Mouse (Mus musculus): Measurements from ENCODE around the gene Tcea2. TPM values are rescaled to one million over a fixed set of nuclear protein-coding genes. Genes with fewer than 3 reads are reported as not detected.

Tcea2 gene
- polyA plus RNA-seq, 1 experiment from 2014 or later: 30.4 TPM

DNA sequence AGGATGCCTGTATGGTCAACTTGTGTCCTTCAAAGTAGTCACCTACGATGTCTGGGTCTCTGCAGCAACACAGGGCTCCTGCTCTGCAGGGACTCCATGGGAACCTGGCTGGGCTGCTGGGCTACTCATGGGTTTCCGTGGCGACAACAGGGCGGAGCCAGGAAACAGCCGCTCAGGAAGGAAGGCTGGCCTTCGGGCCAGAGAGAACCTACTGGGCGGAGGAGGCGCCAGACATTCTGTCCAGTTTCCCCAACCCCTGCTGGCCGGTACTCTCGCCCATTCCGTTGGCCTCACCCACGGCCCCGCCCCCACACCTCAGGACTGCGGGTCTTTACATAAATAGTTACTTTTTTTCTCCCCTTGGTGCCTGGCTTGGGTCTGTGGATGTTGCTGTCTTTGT, 4.7 kb upstream of the Tcea2 start:
- Histone ChIP-seq H3K4me1 (peaks cover 43% of the 10 kb centered on the region), H3K27ac (peak overlapping the region; percentile 13; the same call in 1 of the 2 replicates), H3K4me3 (no peak overlapping the region), H3K4me2 (peak overlapping the region; percentile 43), H3K9ac (0 out of 2 replicates have a peak overlapping the region, but pooled peaks have one; percentile 44), H3K36me3 (no peaks in the 10 kb centered on the region), H3K27me3 (peaks cover 33% of the 10 kb centered on the region), H3K9me3 (no peaks in the 10 kb centered on the region)
- ATAC-seq (ENCODE audit: insufficient number of reproducible peaks, insufficient read depth, low FRiP score, low TSS enrichment, low read depth): no peak
- WGBS: 7% methylated on average over 14 of the region's 14 CpGs

GRCm38 (mm10) chr2:181676424-181676823, 3.7 kb upstream of the Tcea2 start:
- H3K9ac ChIP-seq: no peak overlapping the region
- no peaks in the 10 kb centered on the region for H3K36me3 ChIP-seq
- no peak overlapping the region for H3K4me2 ChIP-seq
- H3K4me3 ChIP-seq: no peak overlapping the region
- no peak overlapping the region; the same call in 1 of the 2 replicates for H3K27ac ChIP-seq
- H3K9me3 ChIP-seq: no peaks in the 10 kb centered on the region
- peaks cover 23% of the 10 kb centered on the region for H3K27me3 ChIP-seq
- H3K4me1 ChIP-seq: peaks cover 42% of the 10 kb centered on the region
- no peak for ATAC-seq (ENCODE audit: insufficient number of reproducible peaks, insufficient read depth, low FRiP score, low TSS enrichment, low read depth)
- WGBS: 46% methylated on average over 2 of the region's 2 CpGs

DNA sequence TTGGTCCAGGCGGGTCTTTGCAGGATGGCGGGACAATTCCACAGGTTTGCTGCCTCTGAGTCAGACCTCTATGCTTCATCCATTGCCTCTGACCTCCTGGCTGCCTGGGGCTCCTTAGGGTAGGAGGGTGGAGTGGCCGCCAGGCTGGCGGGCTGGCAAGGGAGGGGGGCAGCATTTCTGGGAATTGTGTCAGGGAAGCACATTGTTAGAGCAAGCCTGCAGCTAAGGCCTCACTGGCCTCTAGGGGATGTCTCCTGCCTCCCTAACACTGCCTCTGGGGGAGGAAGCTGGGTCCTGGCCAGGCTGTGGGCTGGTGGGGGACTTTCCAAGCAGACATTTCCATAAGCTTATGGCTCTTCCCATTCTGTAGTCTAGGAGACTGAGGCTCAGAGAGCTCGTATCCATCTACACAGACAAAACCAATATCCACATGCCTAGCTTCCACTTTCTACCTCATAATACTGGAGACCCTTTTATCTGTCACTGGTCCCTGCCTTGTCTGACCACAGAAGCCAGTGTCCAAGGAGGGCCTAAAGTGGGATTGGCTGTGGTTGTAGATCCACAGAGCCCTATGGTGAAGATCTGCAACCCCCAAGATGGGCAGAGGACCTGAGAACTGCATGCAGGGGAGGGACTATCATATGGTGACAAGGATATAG, 2.9 kb upstream of the Tcea2 start:
- Histone ChIP-seq H3K4me1 (peaks cover 39% of the 10 kb centered on the region), H3K4me2 (no peak overlapping the region), H3K27me3 (peaks cover 15% of the 10 kb centered on the region), H3K27ac (peak overlapping the region; percentile 44; the same call in 1 of the 2 replicates), H3K36me3 (no peaks in the 10 kb centered on the region), H3K4me3 (no peak overlapping the region), H3K9me3 (no peaks in the 10 kb centered on the region), H3K9ac (0 out of 2 replicates have a peak overlapping the region, but pooled peaks have one; percentile 21)
- WGBS: 49% methylated on average over 5 of the region's 5 CpGs
- no peak for ATAC-seq (ENCODE audit: insufficient number of reproducible peaks, insufficient read depth, low FRiP score, low TSS enrichment, low read depth)

- H3K27me3 ChIP-seq: peaks cover 10% of the 10 kb centered on the region
- H3K9ac ChIP-seq: no peak overlapping the region
- no peak overlapping the region for H3K4me2 ChIP-seq
- ATAC-seq (ENCODE audit: insufficient number of reproducible peaks, insufficient read depth, low FRiP score, low TSS enrichment, low read depth): no peak
- H3K9me3 ChIP-seq: no peaks in the 10 kb centered on the region
- peak overlapping the region; percentile 44; the same call in 1 of the 2 replicates for H3K27ac ChIP-seq
- H3K4me3 ChIP-seq: no peak overlapping the region
- WGBS: 50% methylated on average over 3 of the region's 3 CpGs
- H3K36me3 ChIP-seq: no peaks in the 10 kb centered on the region
- H3K4me1 ChIP-seq: peaks cover 39% of the 10 kb centered on the region
Measured at GRCm38 (mm10) chr2:181677755-181678098, 2.4 kb upstream of the Tcea2 start.

DNA sequence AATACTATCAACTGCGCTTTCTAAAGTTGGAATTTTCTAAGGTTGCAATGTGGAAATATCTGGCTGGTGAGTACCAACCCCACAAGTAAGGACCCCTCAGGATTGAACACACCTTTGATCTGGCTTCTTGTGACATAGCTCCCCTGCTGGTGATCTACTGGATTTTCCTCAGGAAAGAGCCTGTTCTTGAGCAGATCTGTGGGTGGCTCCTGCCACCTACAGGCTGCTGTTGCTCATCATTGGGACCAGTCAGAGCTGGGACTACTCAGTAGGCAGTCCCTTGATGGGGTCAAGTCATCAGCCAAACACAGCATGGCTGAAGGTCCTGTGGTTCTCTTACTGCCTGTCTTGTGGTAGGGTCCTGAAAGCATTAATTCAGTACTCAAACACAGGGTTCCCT, 1.3 kb upstream of the Tcea2 start:
- H3K9ac ChIP-seq: no peak overlapping the region
- no peaks in the 10 kb centered on the region for H3K9me3 ChIP-seq
- H3K4me3 ChIP-seq: no peak overlapping the region
- WGBS: 39% methylated on average over 1 of the region's 1 CpGs
- no peak overlapping the region for H3K27ac ChIP-seq
- peak; percentile 65 for ATAC-seq (ENCODE audit: insufficient number of reproducible peaks, insufficient read depth, low FRiP score, low TSS enrichment, low read depth)
- no peaks in the 10 kb centered on the region for H3K27me3 ChIP-seq
- H3K4me1 ChIP-seq: peaks cover 33% of the 10 kb centered on the region
- H3K36me3 ChIP-seq: no peaks in the 10 kb centered on the region
- no peak overlapping the region for H3K4me2 ChIP-seq

DNA sequence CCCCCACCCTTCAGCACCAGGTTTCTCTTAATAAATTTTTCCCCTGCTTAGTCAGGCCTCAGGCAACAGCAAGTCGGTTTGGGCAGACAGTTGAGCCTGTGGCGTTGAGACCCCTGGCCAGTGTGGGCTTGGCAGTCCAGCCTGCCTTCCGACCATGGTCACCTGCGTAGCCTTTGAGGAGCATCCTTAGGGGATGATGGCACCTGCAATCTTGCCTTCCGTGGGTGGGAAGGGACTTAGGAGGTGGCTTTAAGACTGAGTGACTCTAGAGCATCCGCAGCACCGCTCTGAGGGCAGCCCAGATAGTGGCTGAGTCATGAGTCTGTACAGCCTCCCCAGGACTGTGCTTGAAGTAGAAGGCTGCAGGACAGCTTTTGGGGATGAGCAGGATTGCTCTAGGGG, 607 bp downstream of the Tcea2 start:
- WGBS: 14% methylated on average over 7 of the region's 7 CpGs
- H3K27ac ChIP-seq: no peak overlapping the region; the same call in 1 of the 2 replicates
- no peak for ATAC-seq (ENCODE audit: insufficient number of reproducible peaks, insufficient read depth, low FRiP score, low TSS enrichment, low read depth)

DNA sequence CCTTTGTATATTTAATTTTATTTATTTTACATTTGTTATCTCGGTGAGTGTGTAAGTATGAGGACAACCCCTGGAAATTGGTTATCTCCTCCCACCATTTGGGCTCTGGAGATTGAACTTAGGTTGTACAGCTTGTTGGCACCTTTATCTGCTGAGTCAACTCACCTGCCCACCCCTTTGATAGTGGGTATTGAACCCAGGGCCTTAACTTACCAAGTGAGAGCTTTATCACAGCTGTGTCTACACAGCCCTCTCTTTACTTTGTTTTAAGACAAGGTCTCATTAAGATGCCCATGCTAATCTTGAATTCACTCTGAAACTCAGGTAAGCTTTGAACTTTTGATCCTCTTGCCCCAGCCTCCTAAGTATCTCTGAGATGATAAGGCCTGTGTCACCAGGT, 1.9 kb downstream of the Tcea2 start:
- Histone ChIP-seq H3K9me3 (no peaks in the 10 kb centered on the region), H3K27me3 (no peaks in the 10 kb centered on the region), H3K9ac (no peak overlapping the region), H3K4me1 (peaks cover 18% of the 10 kb centered on the region), H3K4me2 (no peak overlapping the region), H3K4me3 (no peak overlapping the region), H3K36me3 (peaks cover 23% of the 10 kb centered on the region), H3K27ac (no peak overlapping the region)
- no peak for ATAC-seq (ENCODE audit: insufficient number of reproducible peaks, insufficient read depth, low FRiP score, low TSS enrichment, low read depth)
- WGBS: 73% methylated on average over 1 of the region's 1 CpGs

More for the DNA sequence above, 607 bp downstream of the Tcea2 start:
- H3K9me3 ChIP-seq: no peaks in the 10 kb centered on the region
- peaks cover 20% of the 10 kb centered on the region for H3K4me1 ChIP-seq
- peaks cover 11% of the 10 kb centered on the region for H3K36me3 ChIP-seq
- peak overlapping the region; percentile 89 for H3K4me2 ChIP-seq
- peak overlapping the region; percentile 66 for H3K4me3 ChIP-seq
- H3K9ac ChIP-seq: peak overlapping the region; percentile 90
- H3K27me3 ChIP-seq: no peaks in the 10 kb centered on the region

DNA sequence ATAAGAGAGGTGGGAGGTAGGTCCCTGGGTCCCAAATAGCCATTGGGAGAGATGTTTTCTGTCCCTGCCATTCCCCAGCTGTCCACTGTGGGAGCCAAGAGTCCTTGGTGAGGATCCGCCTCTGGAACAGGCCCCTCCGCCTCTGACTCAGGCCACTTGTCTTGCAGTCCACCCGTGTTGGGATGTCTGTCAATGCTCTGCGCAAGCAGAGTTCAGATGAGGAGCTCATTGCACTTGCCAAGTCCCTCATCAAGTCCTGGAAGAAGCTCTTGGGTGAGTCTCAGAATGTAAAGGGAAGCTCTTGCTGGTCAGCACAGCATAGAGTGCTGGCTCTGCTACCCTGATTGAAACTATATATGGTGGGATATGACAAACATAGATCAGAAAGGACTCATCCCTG, 3.3 kb downstream of the Tcea2 start:
- no peaks in the 10 kb centered on the region for H3K27me3 ChIP-seq
- ATAC-seq (ENCODE audit: insufficient number of reproducible peaks, insufficient read depth, low FRiP score, low TSS enrichment, low read depth): no peak
- WGBS: 72% methylated on average over 4 of the region's 4 CpGs
- H3K9ac ChIP-seq: 0 out of 2 replicates have a peak overlapping the region, but pooled peaks have one; percentile 11
- peaks cover 38% of the 10 kb centered on the region for H3K36me3 ChIP-seq
- peaks cover 16% of the 10 kb centered on the region for H3K4me1 ChIP-seq
- H3K9me3 ChIP-seq: no peaks in the 10 kb centered on the region
- no peak overlapping the region for H3K4me3 ChIP-seq
- no peak overlapping the region for H3K4me2 ChIP-seq
- no peak overlapping the region for H3K27ac ChIP-seq

DNA sequence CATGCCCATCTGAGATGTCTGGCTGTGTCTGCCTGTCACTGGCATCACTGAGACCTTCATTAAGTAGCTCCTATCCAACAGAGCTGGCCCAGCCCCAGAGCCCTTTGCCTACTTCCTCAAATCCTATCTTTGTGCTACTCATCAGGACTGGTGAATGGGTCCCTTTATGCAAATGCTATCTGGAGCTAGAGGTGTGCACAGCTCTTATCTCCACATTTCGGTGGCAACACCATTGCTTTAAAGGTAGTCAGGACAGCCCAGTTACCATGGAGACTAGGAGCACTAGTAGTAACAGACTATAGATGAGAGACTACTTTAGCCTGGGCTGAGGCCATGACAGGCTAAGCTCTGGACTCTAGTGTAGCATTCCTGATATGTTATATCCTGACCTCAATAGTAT, 4.6 kb downstream of the Tcea2 start:
- Histone ChIP-seq H3K27me3 (no peaks in the 10 kb centered on the region), H3K4me2 (no peak overlapping the region), H3K36me3 (peaks cover 49% of the 10 kb centered on the region), H3K9me3 (no peaks in the 10 kb centered on the region), H3K4me1 (peaks cover 11% of the 10 kb centered on the region), H3K4me3 (no peak overlapping the region), H3K27ac (no peak overlapping the region), H3K9ac (no peak overlapping the region)
- ATAC-seq (ENCODE audit: insufficient number of reproducible peaks, insufficient read depth, low FRiP score, low TSS enrichment, low read depth): no peak
- 82% methylated on average over 1 of the region's 1 CpGs for WGBS

- Histone ChIP-seq H3K9ac (no peak overlapping the region), H3K9me3 (no peaks in the 10 kb centered on the region), H3K27ac (no peak overlapping the region), H3K27me3 (no peaks in the 10 kb centered on the region), H3K4me3 (no peak overlapping the region), H3K4me2 (no peak overlapping the region), H3K36me3 (peaks cover 51% of the 10 kb centered on the region), H3K4me1 (peaks cover 10% of the 10 kb centered on the region)
- no peak for ATAC-seq (ENCODE audit: insufficient number of reproducible peaks, insufficient read depth, low FRiP score, low TSS enrichment, low read depth)
- WGBS: 90% methylated on average over 4 of the region's 4 CpGs
Measured at GRCm38 (mm10) chr2:181685686-181686085, 5.6 kb downstream of the Tcea2 start.

- 95% methylated on average over 8 of the region's 8 CpGs for WGBS
- Histone ChIP-seq H3K4me1 (peaks cover 15% of the 10 kb centered on the region), H3K4me3 (no peak overlapping the region), H3K36me3 (peaks cover 57% of the 10 kb centered on the region), H3K27ac (no peak overlapping the region), H3K27me3 (no peaks in the 10 kb centered on the region), H3K9me3 (no peaks in the 10 kb centered on the region), H3K4me2 (no peak overlapping the region), H3K9ac (no peak overlapping the region)
- no peak for ATAC-seq (ENCODE audit: insufficient number of reproducible peaks, insufficient read depth, low FRiP score, low TSS enrichment, low read depth)
Measured at GRCm38 (mm10) chr2:181687586-181687985, 7.5 kb downstream of the Tcea2 start.

DNA sequence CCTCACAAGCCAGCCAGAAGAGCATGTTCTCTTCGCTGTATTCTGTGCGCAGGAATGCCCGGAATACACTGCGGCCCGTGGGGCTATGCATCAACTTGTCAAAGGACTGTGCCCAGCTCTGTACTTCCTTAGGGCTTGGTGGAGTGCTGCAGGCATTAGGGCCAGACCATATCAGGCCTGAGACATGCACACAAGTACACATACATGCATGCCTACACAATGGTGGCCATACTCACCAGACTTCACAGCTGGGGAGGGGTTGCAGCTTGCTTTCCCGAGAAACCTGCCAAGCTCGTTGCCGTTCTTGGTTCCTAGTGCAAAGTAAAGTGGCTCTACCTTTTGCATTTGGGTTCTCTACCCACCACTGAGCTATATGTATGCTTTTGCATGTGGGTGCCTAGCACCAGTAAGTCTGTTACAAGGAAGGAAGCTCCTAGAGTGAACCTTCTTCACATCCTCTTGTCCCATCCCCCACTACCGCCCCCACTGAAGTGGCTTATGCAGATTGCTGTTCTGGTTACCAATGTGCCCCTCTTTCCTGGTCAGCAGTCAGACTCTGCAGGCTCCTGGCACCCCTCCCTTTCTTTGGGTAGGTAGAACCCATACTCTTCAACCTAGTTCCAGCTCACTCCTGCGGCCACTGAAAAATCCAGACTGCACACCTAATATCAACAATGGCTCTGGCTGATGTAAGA, 9.5 kb downstream of the Tcea2 start:
- peaks cover 51% of the 10 kb centered on the region for H3K36me3 ChIP-seq
- H3K9me3 ChIP-seq: no peaks in the 10 kb centered on the region
- H3K4me2 ChIP-seq: no peak overlapping the region
- no peak overlapping the region for H3K9ac ChIP-seq
- no peaks in the 10 kb centered on the region for H3K27me3 ChIP-seq
- H3K27ac ChIP-seq: no peak overlapping the region
- peaks cover 28% of the 10 kb centered on the region for H3K4me1 ChIP-seq
- ATAC-seq (ENCODE audit: insufficient number of reproducible peaks, insufficient read depth, low FRiP score, low TSS enrichment, low read depth): no peak
- H3K4me3 ChIP-seq: no peak overlapping the region
- 92% methylated on average over 10 of the region's 10 CpGs for WGBS
